Mouse (Mus musculus) neural tube, embryonic 11.5 days (tissue): Measurements from ENCODE around the gene Ssc5d. TPM values are rescaled to one million over a fixed set of nuclear protein-coding genes. Genes with fewer than 3 reads are reported as not detected.

Experiments used
- ATAC-seq: fragments of 200-750 bp; cut with Nextera tagmentation; 2 replicates; pipeline ENCODE4 v1.8.0; 2017; ENCODE audit warnings: moderate number of reproducible peaks, mild to moderate bottlenecking, moderate TSS enrichment, moderate library complexity; ENCODE audit not compliant: insufficient read depth, low FRiP score, low TSS enrichment
- DNase-seq: peaks from one replicate; pipeline ENCODE4 v3.0.0-alpha.2; 2015; ENCODE audit warnings: low spot score
- H3K27ac ChIP-seq: fragments of 300-500 bp; sonication (generic); 2 replicates; pipeline ENCODE4 v1.5.1; 2014; ENCODE audit warnings: low read depth, mild to moderate bottlenecking, low read length
- H3K27me3 ChIP-seq: fragments of 300-500 bp; sonication (generic); 2 replicates; pipeline ENCODE4 v1.6.1; 2014; ENCODE audit warnings: mild to moderate bottlenecking, low read length, mixed read lengths; ENCODE audit not compliant: control insufficient read depth, insufficient read depth
- H3K36me3 ChIP-seq: fragments of 300-500 bp; sonication (generic); 2 replicates; pipeline ENCODE4 v1.6.1; 2014; ENCODE audit warnings: mild to moderate bottlenecking, low read length, moderate library complexity, mixed read lengths; ENCODE audit not compliant: control insufficient read depth, insufficient read depth
- H3K4me1 ChIP-seq: fragments of 300-500 bp; sonication (generic); 2 replicates; pipeline ENCODE4 v1.6.1; 2014; ENCODE audit warnings: low read length, mixed read lengths; ENCODE audit not compliant: control insufficient read depth, insufficient read depth
- H3K4me2 ChIP-seq: fragments of 300-500 bp; sonication (generic); 2 replicates; pipeline ENCODE4 v1.6.1; 2014; ENCODE audit warnings: low read depth, mild to moderate bottlenecking, moderate library complexity
- H3K4me3 ChIP-seq: fragments of 300-500 bp; sonication (generic); 2 replicates; pipeline ENCODE4 v1.5.1; 2014; ENCODE audit warnings: low read depth, low read length
- H3K9ac ChIP-seq: fragments of 300-500 bp; sonication (generic); 2 replicates; pipeline ENCODE4 v1.6.1; 2014; ENCODE audit warnings: mild to moderate bottlenecking, low read length
- H3K9me3 ChIP-seq: fragments of 300-500 bp; sonication (generic); 2 replicates; pipeline ENCODE4 v1.6.1; 2016; ENCODE audit warnings: low read length; ENCODE audit not compliant: control insufficient read depth
- WGBS: fragments of 180-500 bp; shearing (Covaris S2); extraction: QIAGEN DNeasy Blood & Tissue Kit; methylation state at CpG from one replicate; pipeline ENCODE4 v1.1.7; 2014; 5-methylcytosine and 5-hydroxymethylcytosine counted together
- polyA plus RNA-seq: library from polyadenylated mRNA; unstranded; fragments of >200 nt; fragmentation: Nextera tagmentation; extraction: Ambion mirVana; gene quantifications from 2 replicates; pipeline ENCODE4 v1.2.1, GENCODE M21; 2014

Gene Ssc5d
- polyA plus RNA-seq, 1 experiment from 2014 or later: 3.3 TPM

DNA sequence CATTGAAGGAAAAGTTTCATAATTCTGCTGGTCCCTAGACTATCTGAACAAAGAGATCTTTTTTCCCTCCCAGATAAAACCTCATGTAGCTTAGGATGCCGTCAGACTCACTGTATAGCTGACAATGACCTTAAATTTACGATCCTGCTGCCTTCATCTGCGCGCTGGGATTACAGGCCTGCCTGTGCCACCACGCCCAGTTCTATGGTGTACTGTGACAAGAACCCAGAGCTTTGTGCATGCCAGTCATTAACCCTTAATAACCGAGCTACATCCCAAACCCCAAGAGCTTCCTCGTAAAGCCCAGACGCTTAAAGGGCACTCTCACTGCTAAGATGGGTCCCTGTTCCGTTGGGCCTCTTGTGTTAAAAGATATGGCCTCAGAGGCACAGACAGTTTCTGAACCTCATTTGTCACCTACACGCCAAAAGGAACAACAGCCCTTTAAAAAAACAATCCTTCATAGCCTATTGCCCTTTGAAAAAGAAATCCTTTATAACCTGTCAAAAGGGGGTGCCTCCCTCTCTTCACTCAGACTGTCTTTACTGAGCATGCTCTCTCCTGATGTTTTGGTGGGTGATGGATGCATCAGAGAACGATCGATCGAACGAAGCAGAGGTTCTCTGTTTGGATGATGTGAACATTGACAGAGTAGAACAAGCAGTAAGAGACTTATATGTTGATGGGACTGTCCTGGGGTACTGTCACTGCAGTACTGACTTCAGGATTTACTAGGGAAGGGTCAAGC, 9.7 kb upstream of the Ssc5d start:
- peaks cover 20% of the 10 kb centered on the region for H3K36me3 ChIP-seq
- H3K9ac ChIP-seq: peak overlapping the region; percentile 94
- H3K9me3 ChIP-seq: no peaks in the 10 kb centered on the region
- DNase-seq: peak; percentile 35
- H3K4me1 ChIP-seq: peaks cover 16% of the 10 kb centered on the region
- peak overlapping the region; percentile 62 for H3K4me2 ChIP-seq
- peak; percentile 62 for ATAC-seq
- WGBS: 16% methylated on average over 14 of the region's 14 CpGs
- peak overlapping the region; percentile 74 for H3K4me3 ChIP-seq
- peak overlapping the region; percentile 96 for H3K27ac ChIP-seq
- H3K27me3 ChIP-seq: no peaks in the 10 kb centered on the region; the same call in 1 of the 2 replicates

DNA sequence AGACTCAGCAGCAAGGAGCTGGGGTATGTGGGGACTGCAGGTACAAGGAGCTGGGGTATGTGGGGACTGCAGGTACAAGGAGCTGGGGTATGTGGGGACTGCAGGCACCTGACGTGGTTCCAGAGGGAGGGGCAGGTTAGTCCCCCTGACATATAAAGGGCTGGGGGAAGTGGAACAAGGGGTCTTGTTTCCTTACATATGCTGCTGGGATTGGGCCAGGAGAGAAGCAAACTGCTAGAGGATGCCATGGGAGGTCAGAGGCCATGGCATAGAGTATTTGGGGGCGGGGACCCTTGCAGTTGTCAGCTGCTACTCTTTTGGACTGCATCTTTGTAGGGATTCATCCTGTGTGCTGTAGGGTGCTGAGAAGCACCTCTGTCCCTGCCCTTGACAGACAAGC, 8.1 kb upstream of the Ssc5d start:
- H3K4me1 ChIP-seq: peaks cover 32% of the 10 kb centered on the region
- H3K4me3 ChIP-seq: no peak overlapping the region
- H3K27ac ChIP-seq: no peak overlapping the region
- H3K36me3 ChIP-seq: peaks cover 20% of the 10 kb centered on the region
- no peaks in the 10 kb centered on the region for H3K9me3 ChIP-seq
- H3K9ac ChIP-seq: 0 out of 2 replicates have a peak overlapping the region, but pooled peaks have one; percentile 32
- H3K4me2 ChIP-seq: no peak overlapping the region
- 94% methylated on average over 2 of the region's 2 CpGs for WGBS
- ATAC-seq (no peak), DNase-seq (no peak)
- no peaks in the 10 kb centered on the region for H3K27me3 ChIP-seq

DNA sequence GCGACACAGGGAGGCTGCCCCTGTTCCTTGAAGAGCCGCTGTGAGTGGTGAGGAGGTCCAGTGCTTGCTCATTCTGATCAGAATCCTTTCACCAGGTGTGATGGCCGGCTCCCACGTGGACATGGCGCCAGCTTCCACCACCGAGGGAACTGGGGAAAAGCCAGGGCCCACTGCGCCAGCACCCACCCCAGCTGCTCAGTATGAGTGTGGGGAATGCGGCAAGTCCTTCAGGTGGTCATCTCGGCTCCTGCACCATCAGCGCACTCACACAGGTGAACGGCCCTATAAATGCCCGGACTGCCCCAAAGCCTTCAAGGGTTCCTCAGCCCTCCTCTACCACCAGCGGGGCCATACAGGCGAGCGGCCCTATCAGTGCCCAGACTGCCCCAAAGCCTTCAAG, 6.9 kb upstream of the Ssc5d start:
- DNase-seq: no peak
- Histone ChIP-seq H3K4me2 (no peak overlapping the region), H3K27me3 (no peaks in the 10 kb centered on the region), H3K9me3 (no peaks in the 10 kb centered on the region), H3K36me3 (peaks cover 20% of the 10 kb centered on the region), H3K4me1 (peaks cover 41% of the 10 kb centered on the region), H3K27ac (no peak overlapping the region), H3K9ac (no peak overlapping the region), H3K4me3 (no peak overlapping the region)
- WGBS: 93% methylated on average over 15 of the region's 15 CpGs
- no peak for ATAC-seq

DNA sequence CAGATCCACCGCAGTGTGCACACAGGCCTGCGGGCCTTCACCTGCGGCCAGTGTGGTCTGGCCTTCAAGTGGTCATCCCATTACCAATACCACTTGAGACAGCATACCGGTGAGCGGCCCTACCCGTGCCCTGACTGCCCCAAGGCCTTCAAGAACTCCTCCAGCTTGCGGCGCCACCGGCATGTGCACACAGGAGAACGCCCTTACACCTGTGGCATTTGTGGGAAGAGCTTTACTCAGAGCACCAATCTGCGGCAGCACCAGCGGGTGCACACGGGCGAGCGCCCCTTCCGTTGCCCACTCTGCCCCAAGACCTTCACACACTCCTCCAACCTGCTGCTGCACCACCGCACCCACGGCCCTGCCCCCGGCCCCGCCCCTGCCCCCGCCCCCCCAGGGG, 6.5 kb upstream of the Ssc5d start:
- ATAC-seq (no peak), DNase-seq (no peak)
- Histone ChIP-seq H3K27me3 (no peaks in the 10 kb centered on the region), H3K9ac (no peak overlapping the region; the same call in 1 of the 2 replicates), H3K4me3 (no peak overlapping the region), H3K4me2 (no peak overlapping the region), H3K36me3 (peaks cover 20% of the 10 kb centered on the region), H3K4me1 (peaks cover 45% of the 10 kb centered on the region), H3K27ac (no peak overlapping the region), H3K9me3 (no peaks in the 10 kb centered on the region)
- WGBS: 93% methylated on average over 19 of the region's 21 CpGs

DNA sequence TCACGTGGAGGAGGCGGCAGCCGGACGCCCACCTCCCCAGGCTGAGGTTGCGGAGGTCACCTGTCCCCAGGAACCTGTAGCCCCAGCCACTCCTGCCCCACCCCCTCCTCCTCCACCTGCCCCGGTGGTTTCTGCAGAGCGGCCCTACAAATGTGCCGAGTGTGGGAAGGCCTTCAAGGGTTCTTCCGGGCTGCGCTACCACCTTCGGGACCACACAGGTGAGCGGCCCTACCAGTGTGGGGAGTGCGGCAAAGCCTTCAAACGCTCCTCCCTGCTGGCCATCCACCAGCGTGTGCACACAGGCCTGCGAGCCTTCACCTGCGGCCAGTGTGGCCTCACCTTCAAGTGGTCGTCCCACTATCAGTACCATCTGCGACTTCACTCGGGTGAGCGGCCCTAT, 5.6 kb upstream of the Ssc5d start:
- H3K9ac ChIP-seq: no peak overlapping the region
- DNase-seq (no peak), ATAC-seq (no peak)
- peaks cover 20% of the 10 kb centered on the region for H3K36me3 ChIP-seq
- 89% methylated on average over 21 of the region's 21 CpGs for WGBS
- peaks cover 45% of the 10 kb centered on the region for H3K4me1 ChIP-seq
- no peak overlapping the region for H3K4me3 ChIP-seq
- H3K27ac ChIP-seq: no peak overlapping the region
- H3K27me3 ChIP-seq: no peaks in the 10 kb centered on the region
- H3K9me3 ChIP-seq: no peaks in the 10 kb centered on the region
- no peak overlapping the region for H3K4me2 ChIP-seq

DNA sequence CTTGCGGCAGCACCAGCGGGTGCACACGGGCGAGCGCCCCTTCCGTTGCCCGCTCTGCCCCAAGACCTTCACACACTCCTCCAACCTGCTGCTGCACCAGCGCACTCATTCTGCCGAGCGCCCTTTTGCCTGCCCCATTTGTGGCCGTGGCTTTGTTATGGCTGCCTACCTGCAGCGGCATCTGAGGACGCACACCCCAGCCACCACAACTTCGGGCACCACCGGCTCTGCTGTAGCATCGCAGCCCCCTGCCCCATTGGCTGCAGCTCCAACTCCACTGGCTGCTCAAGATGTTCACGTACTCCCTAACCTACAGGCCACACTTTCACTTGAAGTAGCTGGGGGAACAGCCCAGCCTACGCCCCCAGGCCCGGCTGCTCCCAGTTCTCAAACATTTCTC, 5.1 kb upstream of the Ssc5d start:
- Histone ChIP-seq H3K4me3 (no peak overlapping the region), H3K9me3 (no peaks in the 10 kb centered on the region), H3K9ac (no peak overlapping the region), H3K4me2 (no peak overlapping the region), H3K4me1 (peaks cover 45% of the 10 kb centered on the region), H3K27me3 (no peaks in the 10 kb centered on the region), H3K36me3 (peaks cover 20% of the 10 kb centered on the region), H3K27ac (0 out of 2 replicates have a peak overlapping the region, but pooled peaks have one; percentile 34)
- no peak for DNase-seq
- no peak for ATAC-seq
- 87% methylated on average over 19 of the region's 19 CpGs for WGBS

DNA sequence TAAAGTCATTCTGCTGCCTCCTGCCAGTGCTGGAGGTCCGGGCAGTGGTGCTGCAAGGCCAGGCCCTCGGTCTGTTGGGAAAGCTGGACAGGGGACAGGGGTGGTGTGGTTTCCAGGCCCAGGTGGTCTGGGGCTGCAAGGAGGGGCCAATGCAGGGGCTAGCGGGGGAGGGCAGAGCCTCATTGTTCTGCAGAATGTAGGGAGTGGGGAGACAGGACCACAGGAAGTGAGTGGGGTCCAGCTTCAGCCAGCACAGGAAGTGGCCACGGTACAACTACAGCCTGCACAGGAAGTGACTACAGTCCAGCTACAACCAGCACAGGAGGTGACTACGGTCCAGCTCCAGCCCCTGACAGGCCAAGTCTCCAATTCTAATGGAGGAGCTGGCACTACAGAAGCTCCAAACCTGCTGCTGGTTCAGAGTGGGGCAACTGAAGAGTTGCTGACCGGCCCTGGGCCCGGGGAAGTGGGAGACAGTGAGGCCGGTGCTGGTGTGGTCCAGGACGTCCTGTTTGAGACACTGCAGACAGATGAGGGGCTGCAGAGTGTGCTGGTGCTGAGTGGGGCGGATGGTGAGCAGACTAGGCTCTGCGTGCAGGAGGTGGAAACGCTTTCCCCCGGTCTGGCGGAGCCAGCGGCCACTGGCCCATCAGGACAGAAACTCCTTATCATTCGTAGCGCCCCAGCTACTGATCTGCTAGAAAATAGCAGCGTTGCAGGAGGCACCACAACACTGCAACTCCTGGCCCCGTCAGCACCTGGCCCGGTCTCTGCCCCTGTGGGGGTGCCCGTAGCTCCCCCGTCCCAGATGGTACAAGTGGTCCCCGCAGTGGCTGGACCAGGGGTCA, 4.4 kb upstream of the Ssc5d start:
- no peak overlapping the region for H3K4me2 ChIP-seq
- no peaks in the 10 kb centered on the region for H3K27me3 ChIP-seq
- H3K36me3 ChIP-seq: peaks cover 20% of the 10 kb centered on the region
- H3K27ac ChIP-seq: peak overlapping the region; percentile 95
- peak overlapping the region; percentile 39; the same call in 1 of the 2 replicates for H3K9ac ChIP-seq
- no peak overlapping the region for H3K4me3 ChIP-seq
- 66% methylated on average over 23 of the region's 23 CpGs for WGBS
- no peaks in the 10 kb centered on the region for H3K9me3 ChIP-seq
- ATAC-seq (no peak), DNase-seq (no peak)
- peaks cover 45% of the 10 kb centered on the region for H3K4me1 ChIP-seq

DNA sequence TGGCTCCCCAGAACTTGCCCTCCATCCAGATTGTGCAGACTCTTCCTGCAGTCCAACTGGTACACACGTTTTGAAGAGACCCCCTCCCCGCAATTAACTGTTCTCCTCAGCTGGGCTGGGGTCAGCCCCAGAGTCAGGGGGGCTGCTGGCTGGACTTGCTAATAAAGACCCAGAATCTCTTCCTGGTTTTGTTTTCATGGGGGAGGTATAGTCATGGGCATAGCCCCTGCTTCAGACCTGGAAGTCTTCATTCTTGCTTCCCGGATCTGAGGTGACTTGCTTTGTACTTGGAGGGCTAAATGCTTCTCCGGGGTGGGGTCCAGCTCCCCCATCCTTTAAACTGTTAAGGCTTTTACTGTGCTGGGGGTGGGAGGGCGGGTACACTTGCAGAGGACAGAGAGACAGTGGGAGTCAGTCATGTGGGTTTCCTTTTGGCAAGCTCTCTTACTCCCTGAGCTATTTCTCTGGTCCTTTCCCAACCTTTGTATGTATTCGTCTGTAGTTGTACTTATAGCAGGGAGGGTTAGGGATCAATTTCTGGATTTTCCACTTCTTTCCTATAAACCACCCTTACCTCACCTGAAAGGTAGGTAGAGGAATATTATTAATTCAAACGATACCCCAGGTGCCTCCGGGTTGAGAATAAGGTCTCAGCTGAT, 3.6 kb upstream of the Ssc5d start, which contains the start of gene Nat14:
Nat14 (plus strand) TSS at position 205 of the 659 bp plus-strand sequence.
- no peak for DNase-seq
- no peak for ATAC-seq
- Histone ChIP-seq H3K4me3 (peak within 1 kb of the TSS; percentile 37), H3K36me3 (peaks cover 20% of the 10 kb centered on the region), H3K9me3 (no peaks in the 10 kb centered on the region), H3K27me3 (no peaks in the 10 kb centered on the region), H3K27ac (peak within 1 kb of the TSS; percentile 95), H3K9ac (peak within 1 kb of the TSS; percentile 54), H3K4me1 (peaks cover 44% of the 10 kb centered on the region), H3K4me2 (peak within 1 kb of the TSS; percentile 94)
- WGBS: 40% methylated on average over 8 of the region's 8 CpGs
